Mouse (Mus musculus) CH12.LX (cell line): ENCODE measurements at regions not wholly inside any gene's neighbourhood (a gene's known extent, or its start where the extent isn't known, plus 50 kb on each side); places are given as distances from the start of the nearest gene placed in this dataset.

Experiments used
- DNase-seq: peaks from one replicate; pipeline ENCODE4 v3.0.0-alpha.2; 2013; ENCODE audit errors: extremely low read depth
- H3K27ac ChIP-seq: 2 replicates; pipeline ENCODE4 v1.5.1; 2012; ENCODE audit warnings: low read depth, mild to moderate bottlenecking, control low read depth, moderate library complexity; ENCODE audit not compliant: insufficient read depth
- H3K27me3 ChIP-seq: replicated peaks from 2 replicates; pipeline ENCODE3; 2012; ENCODE audit warnings: inconsistent platforms
- H3K36me3 ChIP-seq, 2 experiments: replicated peaks in 1 of 2; 2 replicates each; pipeline versions ENCODE3 to v1.6.1; 2012; ENCODE audit warnings: inconsistent platforms in 1 of 2, low read length in 1 of 2, mild to moderate bottlenecking in 1 of 2, mixed read lengths in 1 of 2, moderate library complexity in 1 of 2; ENCODE audit not compliant: control insufficient read depth in 1 of 2, insufficient read depth in 1 of 2
- H3K4me1 ChIP-seq, 2 experiments: 2 replicates each; pipeline ENCODE4 v1.6.1; 2012; ENCODE audit warnings: inconsistent platforms in 1 of 2, moderate library complexity in 1 of 2; ENCODE audit not compliant: insufficient read depth in 2 of 2, control insufficient read depth in 1 of 2
- H3K4me2 ChIP-seq: 2 replicates; pipeline ENCODE4 v1.6.1; 2012; ENCODE audit warnings: low read depth, mild to moderate bottlenecking, control low read depth; ENCODE audit not compliant: poor library complexity, insufficient read depth, severe bottlenecking
- H3K4me3 ChIP-seq, 3 experiments: fragments of 150-350 bp in 1 of 3; sonication (generic) in 1 of 3; replicated peaks in 1 of 3; 2 replicates each; pipeline versions ENCODE3 to v1.5.1; 2011 to 2012; ENCODE audit warnings: low read depth in 2 of 3, low read length in 2 of 3, mild to moderate bottlenecking in 2 of 3, moderate library complexity in 2 of 3, control low read depth in 1 of 3, improper control_type of control experiment in 1 of 3, inconsistent platforms in 1 of 3, mixed read lengths in 1 of 3; ENCODE audit not compliant: poor library complexity in 1 of 3
- H3K79me2 ChIP-seq: replicated peaks from 2 replicates; pipeline ENCODE4 v1.6.1; 2012; ENCODE audit warnings: mild to moderate bottlenecking, moderate library complexity; ENCODE audit not compliant: control insufficient read depth, poor library complexity, insufficient read depth, severe bottlenecking; ENCODE audit errors: extremely low read depth
- H3K9ac ChIP-seq: 2 replicates; pipeline ENCODE4 v1.6.1; 2012; ENCODE audit warnings: low read depth, mild to moderate bottlenecking, control low read depth, moderate library complexity; ENCODE audit not compliant: insufficient read depth
- H3K9me3 ChIP-seq: replicated peaks from 2 replicates; pipeline ENCODE3; 2012; ENCODE audit warnings: low read length, inconsistent platforms, mixed read lengths
- CHD1 ChIP-seq: IDR thresholded peaks from 2 replicates; pipeline ENCODE4 v1.6.1; 2012; ENCODE audit warnings: low read depth, low read length, improper control_type of control experiment, inconsistent platforms
- CHD2 ChIP-seq: IDR thresholded peaks from 2 replicates; pipeline ENCODE4 v1.6.1; 2011; ENCODE audit warnings: low read length, improper control_type of control experiment
- CTCF ChIP-seq, 2 experiments: IDR thresholded peaks in 1 of 2; conservative IDR thresholded peaks in 1 of 2; 2 replicates each; pipeline ENCODE4 v1.5.1; 2011 to 2012; ENCODE audit warnings: low read depth in 2 of 2, low read length in 2 of 2, improper control_type of control experiment in 1 of 2, inconsistent platforms in 1 of 2, mild to moderate bottlenecking in 1 of 2, moderate library complexity in 1 of 2
- E2F4 ChIP-seq: IDR thresholded peaks from 2 replicates; pipeline ENCODE4 v1.6.1; 2011; ENCODE audit warnings: low read depth, low read length, improper control_type of control experiment; ENCODE audit not compliant: insufficient replicate concordance
- ELF1 ChIP-seq: IDR thresholded peaks from 2 replicates; pipeline ENCODE4 v1.6.1; 2014; ENCODE audit warnings: low read depth, mild to moderate bottlenecking, inconsistent platforms, low read length, improper control_type of control experiment
- GABPA ChIP-seq: IDR thresholded peaks from 2 replicates; pipeline ENCODE4 v1.6.1; 2012; ENCODE audit warnings: low read depth, low read length, improper control_type of control experiment, inconsistent platforms; ENCODE audit not compliant: insufficient replicate concordance
- MAX ChIP-seq: IDR thresholded peaks from 2 replicates; pipeline ENCODE4 v1.6.1; 2011; ENCODE audit warnings: low read length, improper control_type of control experiment
- MEF2A ChIP-seq: IDR thresholded peaks from 2 replicates; pipeline ENCODE4 v1.6.1; 2014; ENCODE audit warnings: low read depth, mild to moderate bottlenecking, inconsistent platforms, low read length, improper control_type of control experiment, borderline replicate concordance
- MXI1 ChIP-seq: IDR thresholded peaks from 2 replicates; pipeline ENCODE4 v1.6.1; 2011; ENCODE audit warnings: mild to moderate bottlenecking, low read depth, low read length, improper control_type of control experiment
- MYC ChIP-seq: IDR thresholded peaks from 2 replicates; pipeline ENCODE4 v1.6.1; 2011; ENCODE audit warnings: low read depth, mild to moderate bottlenecking, improper control_type of control experiment, low read length
- PAX5 ChIP-seq: IDR thresholded peaks from 2 replicates; pipeline ENCODE4 v1.6.1; 2012; ENCODE audit warnings: low read length, inconsistent platforms, mixed read lengths
- POLR2A ChIP-seq: IDR thresholded peaks from 2 replicates; pipeline ENCODE4 v1.6.1; 2011; ENCODE audit warnings: low read depth, mild to moderate bottlenecking, improper control_type of control experiment, low read length
- RAD21 ChIP-seq: IDR thresholded peaks from 2 replicates; pipeline ENCODE4 v1.6.1; 2011; ENCODE audit warnings: low read depth, mild to moderate bottlenecking, low read length, improper control_type of control experiment, moderate library complexity
- SIN3A ChIP-seq: IDR thresholded peaks from 2 replicates; pipeline ENCODE4 v1.6.1; 2012; ENCODE audit warnings: low read length, improper control_type of control experiment, inconsistent platforms
- SMC3 ChIP-seq: IDR thresholded peaks from 2 replicates; pipeline ENCODE4 v1.6.1; 2011; ENCODE audit warnings: low read depth, low read length, improper control_type of control experiment
- TBP ChIP-seq: conservative IDR thresholded peaks from 2 replicates; pipeline ENCODE4 v1.6.1; 2011; ENCODE audit warnings: low read depth, low read length, improper control_type of control experiment
- UBTF ChIP-seq: IDR thresholded peaks from 2 replicates; pipeline ENCODE4 v1.6.1; 2012; ENCODE audit warnings: low read depth, mild to moderate bottlenecking, inconsistent platforms, low read length, improper control_type of control experiment, moderate library complexity
- USF1 ChIP-seq: IDR thresholded peaks from 2 replicates; pipeline ENCODE4 v1.6.1; 2014; ENCODE audit warnings: low read depth, mild to moderate bottlenecking, inconsistent platforms, low read length, improper control_type of control experiment
- ZC3H11A ChIP-seq: IDR thresholded peaks from 2 replicates; pipeline ENCODE4 v1.6.1; 2012; ENCODE audit warnings: low read depth, mild to moderate bottlenecking, inconsistent platforms, low read length, improper control_type of control experiment
- ZKSCAN1 ChIP-seq: IDR thresholded peaks from 2 replicates; pipeline ENCODE4 v1.6.1; 2012; ENCODE audit warnings: low read depth, inconsistent platforms, low read length, improper control_type of control experiment, borderline replicate concordance
- ZMIZ1 ChIP-seq: IDR thresholded peaks from 2 replicates; pipeline ENCODE4 v1.6.1; 2012; ENCODE audit warnings: low read depth, mild to moderate bottlenecking, inconsistent platforms, low read length, improper control_type of control experiment
- dilution Hi-C: fragments of 300-500 bp; cut with MboI; formaldehyde crosslinking; loops from 2 replicates; pipeline ENCODE4 v1.14.3; 2020; ENCODE audit warnings: low sequenced_read_pairs; ENCODE audit not compliant: extremely low pct_unique_long_range_greater_than_20kb, extremely low pct_ligation_motif_present
- in situ Hi-C: fragments of 300-500 bp; cut with MboI; formaldehyde crosslinking; loops from 3 replicates; pipeline ENCODE4 v1.14.3; 2019; ENCODE audit warnings: low sequenced_read_pairs, low pct_ligation_motif_present, low pct_unique_long_range_greater_than_20kb, mixed read lengths

GRCm38 (mm10) chr12:9996455-9997189 lies 373.2 kb upstream of the Nt5c1b start:
- H3K4me1 ChIP-seq: no peaks in the 10 kb centered on the region
- no peaks in the 10 kb centered on the region for H3K27me3 ChIP-seq
- H3K79me2 ChIP-seq: no peaks in the 10 kb centered on the region; the same call in 1 of the 2 replicates
- no peak overlapping the region for H3K4me2 ChIP-seq
- DNase-seq: no peak
- no peak overlapping the region for H3K4me3 ChIP-seq
- no peaks in the 10 kb centered on the region for H3K9me3 ChIP-seq
- dilution Hi-C loops (no loop called here), in situ Hi-C loops (no loop called here)
- H3K27ac ChIP-seq: no peak overlapping the region
- TF ChIP-seq UBTF (no peak), CHD2 (no peak), MYC (no peak), MXI1 (no peak), MAX (no peak), GABPA (no peak), MEF2A (no peak), CTCF (conservative IDR thresholded peaks at IDR 0.05 in 1 of 2, IDR thresholded peaks at IDR 0.05 in 1 of 2; ENCODE audit: low read depth in 2 of 2, low read length in 2 of 2) (no peak), SIN3A (no peak), POLR2A (no peak), ZKSCAN1 (no peak), ELF1 (no peak), RAD21 (no peak)
- no peak overlapping the region for H3K9ac ChIP-seq
- no peaks in the 10 kb centered on the region for H3K36me3 ChIP-seq

- Histone ChIP-seq H3K79me2 (no peaks in the 10 kb centered on the region; the same call in 1 of the 2 replicates), H3K9me3 (no peaks in the 10 kb centered on the region), H3K4me1 (no peaks in the 10 kb centered on the region), H3K4me2 (no peak overlapping the region), H3K27ac (no peak overlapping the region), H3K36me3 (no peaks in the 10 kb centered on the region), H3K4me3 (no peak overlapping the region), H3K27me3 (no peaks in the 10 kb centered on the region), H3K9ac (no peak overlapping the region)
- in situ Hi-C loops: no loop called here
- no peak for TF ChIP-seq GABPA
- TF ChIP-seq ZC3H11A: no peak
- no peak for TF ChIP-seq MAX
- no peak for TF ChIP-seq MXI1
- TF ChIP-seq CTCF (conservative IDR thresholded peaks at IDR 0.05 in 1 of 2, IDR thresholded peaks at IDR 0.05 in 1 of 2; ENCODE audit: low read depth in 2 of 2, low read length in 2 of 2): no peak
- TF ChIP-seq CHD1: no peak
- no peak for TF ChIP-seq ZKSCAN1
- no peak for TF ChIP-seq E2F4
- TF ChIP-seq PAX5: no peak
- no peak for TF ChIP-seq SMC3
- TF ChIP-seq ZMIZ1: no peak
- TF ChIP-seq USF1: no peak
- TF ChIP-seq TBP: no peak
- DNase-seq: no peak
- dilution Hi-C loops: no loop called here
Observed at GRCm38 (mm10) chr12:9997190-9997561, 372.6 kb upstream of the Nt5c1b start.
